Mouse (Mus musculus): ENCODE measurements around the gene Gm21970. TPM values are rescaled to one million over a fixed set of nuclear protein-coding genes. Genes with fewer than 3 reads are reported as not detected.

The Gm21970 gene
- total RNA-seq, 1 experiment from 2014 or later: not detected

DNA sequence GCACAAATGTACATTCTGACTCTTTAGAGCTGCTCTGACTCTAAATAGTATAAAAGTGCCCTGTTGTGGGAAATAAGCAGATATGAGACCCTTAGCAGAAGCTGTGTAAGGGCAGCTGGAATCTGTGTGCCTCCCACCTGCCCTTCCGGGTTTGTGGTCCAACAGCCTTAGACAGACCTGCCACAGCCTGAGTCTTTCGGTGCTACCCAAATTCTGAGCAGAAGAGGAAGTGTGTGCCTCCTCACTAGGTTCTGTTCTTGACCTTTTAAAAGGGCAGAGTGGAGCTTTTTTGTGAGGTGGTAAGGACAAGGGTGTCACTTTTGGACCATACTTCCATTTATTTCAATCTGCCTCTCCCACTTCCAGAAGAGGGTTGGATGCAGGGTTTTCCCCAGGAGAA, 60.4 kb downstream of the Gm21970 start:
- ATAC-seq (replicated peaks; ENCODE audit: insufficient number of reproducible peaks, low FRiP score, low TSS enrichment, poor library complexity, severe bottlenecking): peak; percentile 79

DNA sequence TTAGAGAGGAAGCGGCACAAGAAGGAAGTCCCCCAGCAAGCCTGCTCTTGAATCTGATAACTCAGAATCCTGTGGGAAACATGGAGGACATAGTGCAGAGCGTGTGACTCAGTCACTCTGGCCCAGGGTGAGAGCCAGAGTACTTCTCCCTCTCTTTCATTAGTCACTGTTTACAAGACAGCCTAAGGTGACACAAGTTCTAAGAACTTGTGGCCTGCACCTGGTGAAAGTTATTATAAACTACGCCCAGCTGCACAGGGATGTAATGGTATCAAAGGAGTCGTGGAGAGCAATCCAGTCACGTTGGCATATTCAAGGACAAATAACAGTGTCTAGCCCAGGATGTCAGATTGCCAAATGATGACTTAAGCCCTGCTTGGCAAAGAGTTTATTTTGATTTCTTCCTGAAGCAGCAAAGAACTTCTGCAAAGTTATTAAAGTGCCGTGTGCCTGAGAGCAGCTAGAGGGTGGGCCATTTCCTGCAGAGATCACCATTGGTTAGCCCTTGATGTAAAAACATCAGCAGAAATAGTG, 60.9 kb downstream of the Gm21970 start:
- ATAC-seq (replicated peaks; ENCODE audit: insufficient number of reproducible peaks, low FRiP score, low TSS enrichment, poor library complexity, severe bottlenecking): peak; percentile 47

DNA sequence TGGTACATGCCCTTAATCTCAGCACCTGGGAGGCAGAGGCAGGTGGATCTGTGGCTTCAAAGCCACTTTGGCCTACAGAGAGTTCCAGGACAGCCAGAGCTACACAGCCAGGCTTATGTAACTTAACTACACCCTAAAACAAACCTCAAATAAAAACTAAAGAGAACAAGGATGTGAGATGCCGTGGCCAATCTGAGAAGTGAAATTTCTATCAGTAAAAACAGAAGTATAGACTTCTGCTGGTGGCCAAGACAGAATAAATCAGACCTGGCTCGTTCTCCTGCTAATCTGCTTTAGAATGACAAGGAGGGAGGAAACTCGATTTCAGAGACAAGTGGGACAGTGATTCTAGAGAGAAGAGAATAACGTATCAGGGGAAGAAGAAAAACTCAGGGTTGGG, 64.3 kb downstream of the Gm21970 start:
- ATAC-seq (replicated peaks; ENCODE audit: insufficient number of reproducible peaks, low FRiP score, low TSS enrichment, poor library complexity, severe bottlenecking): peak; percentile 27

DNA sequence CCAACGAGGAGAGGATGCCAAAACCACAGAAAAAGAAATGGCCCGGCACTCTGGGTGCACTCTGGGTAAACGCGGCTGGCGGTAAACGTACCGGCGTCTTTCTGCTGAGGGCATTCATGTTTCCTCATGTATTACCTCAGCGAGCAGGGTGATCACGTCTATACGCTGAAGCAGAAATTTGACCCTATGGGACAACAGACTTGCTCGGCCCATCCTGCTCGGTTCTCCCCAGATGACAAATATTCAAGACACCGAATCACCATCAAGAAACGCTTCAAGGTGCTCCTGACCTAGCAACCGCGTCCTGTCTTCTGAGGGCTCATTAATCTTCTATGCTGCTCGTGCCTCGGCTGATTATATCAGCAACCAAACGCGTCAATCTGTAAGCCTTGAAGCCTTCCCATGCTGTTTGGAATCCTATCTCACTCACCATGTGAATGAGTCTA, 66.8 kb downstream of the Gm21970 start:
- no peak; the same call in 1 of the 2 replicates for ATAC-seq (replicated peaks; ENCODE audit: insufficient number of reproducible peaks, low FRiP score, low TSS enrichment, poor library complexity, severe bottlenecking)

DNA sequence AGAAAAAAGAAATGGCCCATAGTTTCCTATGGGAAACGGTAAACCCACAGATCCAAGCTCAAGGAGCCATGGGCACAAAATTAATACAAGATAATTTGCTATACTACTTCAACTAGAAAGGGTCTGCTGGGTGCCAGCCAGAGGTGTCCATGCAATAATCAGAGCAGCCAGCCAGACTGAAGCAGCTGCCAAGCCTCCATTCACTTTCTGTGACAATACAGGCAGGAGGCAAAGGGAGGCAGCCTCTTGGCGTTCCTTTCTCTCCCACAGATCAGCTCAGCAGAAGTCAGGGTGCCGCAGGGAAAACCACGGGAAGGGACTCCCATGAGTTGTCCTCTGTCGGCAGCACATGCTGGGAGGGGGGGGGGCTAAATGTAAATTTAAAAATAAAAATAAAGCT, 67.5 kb downstream of the Gm21970 start:
- no peak for ATAC-seq (replicated peaks; ENCODE audit: insufficient number of reproducible peaks, low FRiP score, low TSS enrichment, poor library complexity, severe bottlenecking)

DNA sequence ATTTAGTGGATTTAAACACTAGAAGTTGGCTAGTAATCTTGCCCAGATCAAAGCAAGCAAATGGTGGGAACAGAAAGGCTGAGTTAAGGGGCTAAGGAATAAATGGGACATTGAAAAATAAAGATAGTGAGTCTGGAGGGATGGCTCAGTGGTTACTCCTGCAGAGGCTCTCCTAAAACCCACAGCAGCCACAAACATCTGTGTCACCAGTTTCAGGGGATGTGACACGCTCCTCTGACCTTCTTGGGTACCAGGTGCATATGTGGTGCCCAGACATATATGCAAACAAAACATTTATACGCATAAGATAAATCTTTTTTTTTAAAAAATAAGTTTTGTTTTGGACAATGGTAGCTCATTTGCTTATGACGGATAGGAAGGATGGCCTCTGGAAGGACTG, 67.9 kb downstream of the Gm21970 start:
- ATAC-seq (replicated peaks; ENCODE audit: insufficient number of reproducible peaks, low FRiP score, low TSS enrichment, poor library complexity, severe bottlenecking): no peak

DNA sequence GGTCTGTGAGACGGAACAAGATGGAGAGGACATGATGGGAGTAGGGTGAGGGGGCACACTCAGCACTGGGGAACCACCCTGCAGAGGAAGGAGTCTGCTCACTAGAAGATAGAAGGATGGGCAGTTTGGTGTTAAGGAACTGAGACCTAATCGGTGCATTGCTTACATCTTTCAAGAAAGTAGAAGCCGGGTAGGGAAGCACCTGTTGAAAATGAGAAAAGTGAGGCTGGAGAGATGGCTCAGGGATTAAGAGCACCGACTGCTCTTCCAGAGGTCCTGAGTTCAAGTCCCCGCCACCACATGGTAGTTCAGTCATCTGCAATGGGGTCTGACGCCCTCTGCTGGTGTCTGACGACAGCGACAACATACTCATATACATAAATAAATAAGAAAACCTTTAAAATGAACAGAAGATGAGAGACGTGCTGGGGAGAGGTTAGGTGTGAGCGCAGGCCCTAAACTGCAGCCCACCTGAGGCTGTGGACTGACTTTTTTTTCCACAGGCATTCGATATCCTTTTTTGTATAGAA, 68.4 kb downstream of the Gm21970 start:
- no peak for ATAC-seq (replicated peaks; ENCODE audit: insufficient number of reproducible peaks, low FRiP score, low TSS enrichment, poor library complexity, severe bottlenecking)

DNA sequence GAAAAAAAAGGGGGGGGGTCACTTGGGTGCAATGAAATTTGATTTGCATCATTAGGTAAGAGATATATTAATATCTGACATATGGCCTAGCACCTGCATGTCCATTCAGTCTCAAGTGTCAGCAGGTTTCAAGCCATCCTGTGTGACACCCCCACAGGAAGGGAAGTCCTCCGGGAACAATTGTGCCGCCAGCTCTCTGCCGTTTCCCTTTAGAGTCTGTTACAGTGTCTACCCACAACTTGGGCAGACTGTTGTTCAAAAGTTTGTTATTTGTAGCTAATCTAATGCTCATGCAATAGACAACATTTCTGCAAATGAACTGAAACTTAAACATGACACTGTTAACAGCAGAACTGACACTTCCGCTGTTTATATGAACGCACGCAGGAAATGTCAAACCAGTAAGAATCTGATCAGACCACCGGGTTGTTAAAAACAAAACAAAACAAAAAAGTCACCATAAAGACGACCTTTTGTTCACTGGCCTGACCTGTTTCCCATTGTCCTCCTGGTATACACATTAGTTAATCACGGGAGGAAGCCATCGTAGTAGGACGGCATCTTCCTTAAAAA, 69.6 kb downstream of the Gm21970 start:
- peak; percentile 21 for ATAC-seq (replicated peaks; ENCODE audit: insufficient number of reproducible peaks, low FRiP score, low TSS enrichment, poor library complexity, severe bottlenecking)

DNA sequence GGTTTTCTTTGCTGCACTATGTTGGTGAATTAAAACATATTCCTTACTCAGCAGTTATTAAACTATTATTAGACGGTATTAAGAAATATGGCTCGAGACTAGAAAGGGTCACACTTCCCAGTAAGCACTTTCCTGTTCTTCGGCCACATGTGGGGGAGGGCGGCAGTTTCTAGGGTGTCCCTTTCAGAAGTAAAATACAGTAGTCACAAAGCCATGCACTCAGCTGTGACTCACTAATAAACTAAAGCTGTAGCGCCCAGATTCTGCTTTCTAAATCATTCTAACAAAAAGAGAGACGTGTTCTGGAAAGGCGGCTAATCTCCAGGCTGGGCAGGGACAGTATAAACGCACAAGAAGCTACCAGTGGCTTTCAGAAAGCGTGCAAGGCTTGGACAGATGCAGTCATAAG, 70.3 kb downstream of the Gm21970 start:
- ATAC-seq (replicated peaks; ENCODE audit: insufficient number of reproducible peaks, low FRiP score, low TSS enrichment, poor library complexity, severe bottlenecking): peak; percentile 45

DNA sequence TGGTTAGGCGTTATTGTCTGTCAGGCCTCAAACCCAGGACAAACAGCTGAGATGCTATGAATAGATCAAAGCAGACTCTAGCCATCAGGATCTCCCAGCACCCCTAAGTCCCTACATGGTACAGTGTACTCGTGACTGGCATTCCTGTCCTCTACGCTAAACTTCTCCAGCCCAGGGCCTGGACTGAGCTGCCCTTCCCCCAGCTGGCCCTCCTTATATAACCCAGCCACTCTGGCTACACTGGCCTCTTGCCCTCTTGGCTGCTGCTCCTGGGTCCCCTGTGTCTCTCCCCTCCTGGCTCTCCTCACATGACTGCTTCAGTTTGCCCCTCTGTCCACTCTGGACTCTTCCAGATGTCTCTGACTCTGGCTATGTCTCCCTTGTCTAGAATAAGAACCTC, 71.1 kb downstream of the Gm21970 start:
- no peak for ATAC-seq (replicated peaks; ENCODE audit: insufficient number of reproducible peaks, low FRiP score, low TSS enrichment, poor library complexity, severe bottlenecking)

DNA sequence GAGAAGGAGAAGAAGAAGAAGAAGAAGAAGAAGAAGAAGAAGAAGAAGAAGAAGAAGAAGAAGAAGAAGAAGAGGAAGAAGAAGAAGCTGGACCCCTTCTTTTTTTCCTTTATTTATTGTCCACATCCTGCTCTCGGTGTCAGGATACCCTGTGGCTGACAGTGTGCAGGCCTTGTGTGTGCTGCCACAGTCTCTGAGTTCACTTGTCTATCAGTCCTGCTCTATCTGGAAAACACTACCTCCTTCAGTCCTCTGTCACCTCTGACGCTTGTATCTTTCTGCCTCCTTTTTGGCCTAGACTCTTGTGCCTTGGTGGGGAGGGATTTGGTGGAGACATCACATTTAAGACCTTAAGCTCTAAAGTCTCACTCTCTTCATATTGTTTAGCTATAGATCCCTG, 71.9 kb downstream of the Gm21970 start:
- ATAC-seq (replicated peaks; ENCODE audit: insufficient number of reproducible peaks, low FRiP score, low TSS enrichment, poor library complexity, severe bottlenecking): no peak

DNA sequence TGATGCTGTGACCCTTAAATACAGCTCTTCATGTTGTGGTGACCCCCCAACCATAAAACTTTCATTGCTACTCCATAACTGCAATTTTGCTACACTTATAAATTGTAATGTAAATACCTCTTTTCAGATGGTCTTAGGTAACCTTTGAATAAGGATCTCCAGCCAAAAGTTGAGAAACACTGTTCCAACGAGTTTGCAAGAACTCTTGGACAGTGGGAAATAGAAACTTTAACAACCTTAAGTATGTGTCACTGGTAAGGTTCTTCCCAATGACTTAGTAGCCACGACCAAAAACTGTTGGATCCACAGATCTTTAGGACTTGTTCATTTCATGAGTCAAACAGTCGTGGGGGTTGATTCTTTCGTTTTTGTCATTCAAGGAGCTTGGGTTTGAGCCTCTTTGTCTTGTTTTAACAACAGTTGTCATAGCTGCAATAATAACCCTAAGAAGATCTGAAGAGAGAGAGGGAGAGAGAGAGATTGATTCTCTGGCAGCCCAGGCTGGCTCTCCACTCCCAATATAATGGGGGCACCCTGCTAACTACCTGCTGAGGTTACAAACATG, 72.4 kb downstream of the Gm21970 start:
- ATAC-seq (replicated peaks; ENCODE audit: insufficient number of reproducible peaks, low FRiP score, low TSS enrichment, poor library complexity, severe bottlenecking): no peak

DNA sequence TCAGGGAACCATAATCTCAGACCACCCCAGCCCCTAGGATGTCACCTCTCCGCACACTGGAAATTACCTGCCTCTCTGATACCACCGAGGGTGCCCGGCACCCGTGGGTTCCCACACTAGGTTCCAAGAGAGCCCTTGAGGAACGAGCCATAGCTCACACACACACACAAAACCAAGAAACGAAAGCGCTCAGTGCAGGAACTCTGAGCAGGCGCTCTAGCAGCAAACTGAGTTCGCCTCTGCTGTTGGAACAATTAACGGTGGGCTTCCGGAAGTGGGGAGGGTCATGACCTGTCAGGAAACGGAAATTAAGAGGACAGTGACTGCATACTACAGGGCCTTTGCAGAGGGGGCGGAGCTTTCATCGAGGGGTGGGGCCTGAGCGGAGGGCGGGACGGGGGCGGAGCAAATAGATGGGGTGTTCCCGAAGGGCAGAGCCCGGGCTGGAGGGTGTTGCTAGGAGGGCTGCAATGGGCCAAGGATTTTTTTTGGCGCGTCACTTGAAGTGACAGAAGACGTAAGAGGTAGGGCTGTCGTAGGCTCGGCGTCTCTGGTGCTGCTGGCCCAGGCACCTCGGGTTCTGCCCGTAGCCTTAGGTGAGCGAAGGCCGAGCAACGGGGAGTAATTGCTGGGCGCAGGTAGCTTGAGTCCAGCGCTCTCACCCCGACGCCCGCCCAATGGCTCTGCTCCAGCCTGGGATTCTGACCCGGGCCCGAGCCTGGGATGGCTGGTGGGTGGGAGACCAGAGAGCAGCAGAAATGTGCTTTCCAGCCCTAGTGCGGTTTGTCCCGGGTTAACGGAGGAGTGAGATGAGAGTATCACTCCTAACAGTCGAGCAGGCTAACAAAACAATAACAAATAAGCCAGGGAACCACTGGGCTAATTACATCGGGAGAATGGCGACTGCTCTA, 73.3 kb downstream of the Gm21970 start:
- ATAC-seq (replicated peaks; ENCODE audit: insufficient number of reproducible peaks, low FRiP score, low TSS enrichment, poor library complexity, severe bottlenecking): peak; percentile 84

DNA sequence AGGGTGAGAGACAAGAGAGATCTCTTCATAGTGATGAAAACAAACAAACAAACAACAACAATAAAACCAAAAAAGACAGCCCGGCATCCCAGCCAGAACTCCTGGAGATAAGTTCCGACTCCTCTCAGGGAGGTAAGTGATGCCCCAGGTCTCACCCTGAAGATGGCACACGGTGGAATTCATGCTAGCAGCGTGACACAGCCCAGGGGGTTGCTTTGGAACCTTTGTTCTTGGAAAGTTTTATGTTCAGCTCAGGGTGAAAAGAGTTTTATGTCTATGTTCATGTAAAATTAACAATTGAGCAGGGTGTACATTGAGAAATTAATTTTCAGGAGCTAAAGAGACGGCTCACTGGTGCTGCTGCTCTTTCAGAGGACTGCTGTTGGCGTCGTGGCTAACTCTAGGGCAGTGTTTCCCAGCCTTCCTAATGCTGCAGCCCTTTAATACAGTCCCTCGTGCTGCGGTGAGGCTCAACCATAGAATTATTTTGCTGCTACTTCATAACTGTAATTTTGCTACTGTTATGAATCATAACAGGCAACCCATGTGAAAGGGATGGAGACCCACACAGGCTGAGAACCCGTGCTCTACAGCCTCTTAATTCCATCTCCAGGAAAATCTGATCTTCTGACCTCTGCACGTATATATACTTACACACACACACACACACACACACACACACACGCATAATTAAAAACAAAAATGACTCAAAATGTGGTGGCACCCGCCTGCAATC, 74.2 kb downstream of the Gm21970 start:
- no peak for ATAC-seq (replicated peaks; ENCODE audit: insufficient number of reproducible peaks, low FRiP score, low TSS enrichment, poor library complexity, severe bottlenecking)

DNA sequence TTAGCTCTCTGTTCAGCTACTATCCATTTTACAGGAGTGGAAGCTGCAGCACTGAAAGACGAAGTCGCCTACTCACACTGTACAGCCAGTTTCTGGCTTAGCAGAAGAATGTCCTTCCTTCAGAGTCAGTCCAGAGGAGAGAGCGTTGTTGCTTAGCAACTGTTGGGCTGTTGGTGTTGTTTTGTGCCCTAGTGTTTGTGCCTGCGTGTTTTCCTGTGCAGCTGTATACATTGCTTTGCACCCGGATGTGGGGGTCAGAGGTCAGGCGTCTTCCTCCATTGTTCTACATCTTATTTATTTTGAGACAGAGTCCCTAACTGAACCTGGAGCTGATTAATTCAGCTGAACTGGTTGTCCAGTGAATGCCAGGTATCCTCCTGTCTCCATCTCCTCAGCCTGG, 75.0 kb downstream of the Gm21970 start:
- no peak for ATAC-seq (replicated peaks; ENCODE audit: insufficient number of reproducible peaks, low FRiP score, low TSS enrichment, poor library complexity, severe bottlenecking)
